Mouse (Mus musculus): ENCODE data around the gene Gm906.
"Not testable (repeated sequence)": the region's sequence is repeated elsewhere in the genome, so short reads cannot be mapped to it uniquely, and the experiment has no call there.

DNA sequence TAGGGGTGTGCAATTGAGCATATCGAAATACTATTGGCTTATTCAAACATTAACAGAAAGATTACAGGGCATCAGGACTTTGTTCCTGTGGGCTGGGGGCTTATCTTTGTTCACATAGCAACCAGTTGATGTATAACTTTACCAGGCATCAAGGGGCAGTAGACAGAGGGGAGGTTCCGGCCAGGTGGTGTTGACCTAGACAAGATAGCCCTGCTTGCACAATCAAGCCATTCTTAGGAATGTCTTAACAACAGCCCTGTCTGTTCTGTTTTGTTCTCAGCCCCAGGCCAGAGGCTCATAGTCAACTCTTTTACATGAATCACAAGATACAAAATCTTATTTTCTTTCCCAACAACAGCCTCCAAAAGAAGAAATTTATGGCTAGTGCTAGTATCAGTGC lies 40.5 kb downstream of the Gm906 start:
- not testable (repeated sequence) for TF ChIP-seq CEBPB (IDR thresholded peaks at IDR 0.05; ENCODE audit: low read depth); CTCF (IDR thresholded peaks at IDR 0.05; ENCODE audit: control insufficient read depth, insufficient read depth, insufficient read length); MAX (IDR thresholded peaks at IDR 0.05)
